13 mouse cellular contexts compared by ENCODE assay signal in the genomic region with DNA sequence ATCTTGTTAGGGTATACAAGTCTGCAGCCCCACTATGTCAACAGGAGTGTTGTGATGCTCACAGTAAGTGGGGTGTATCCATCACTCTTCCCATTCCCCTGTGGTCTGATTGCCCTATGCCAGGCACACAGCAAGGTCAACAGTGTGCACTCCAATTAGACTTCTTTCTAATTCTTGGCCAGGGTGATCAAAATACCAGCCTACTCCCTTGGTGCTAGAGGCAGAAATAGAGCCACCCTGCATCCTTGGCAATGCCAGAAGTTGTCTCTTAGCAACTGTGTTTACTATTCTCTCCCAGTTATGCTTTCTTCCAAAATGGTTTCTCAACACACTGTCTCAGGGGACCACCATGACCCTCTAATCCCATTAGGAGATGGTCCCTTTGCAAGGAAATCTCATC.
"Had no signal": no experiment of that assay in that cellular context is flagged by ENCODE, and none has a peak within 500 bp of the region (broad histone marks: within the 10 kb centered on the region; RNA-seq: fewer than 3 reads in every experiment).

No protein-coding gene starts in this region.

- ATAC-seq: midbrain, embryonic 15.5 days had no signal

- H3K27ac ChIP-seq: kidney, embryonic 15.5 days; limb, embryonic 13.5 days; liver, embryonic 14.5 days; midbrain, embryonic 15.5 days; neural tube, embryonic 13.5 days had no signal

- H3K4me2 ChIP-seq: kidney, embryonic 15.5 days; limb, embryonic 13.5 days; midbrain, embryonic 15.5 days; neural tube, embryonic 13.5 days had no signal

- H3K9me3 ChIP-seq: kidney, embryonic 15.5 days; limb, embryonic 13.5 days; midbrain, embryonic 15.5 days; neural tube, embryonic 13.5 days had no signal

- H3K4me3 ChIP-seq: kidney, embryonic 15.5 days; limb, embryonic 13.5 days; midbrain, embryonic 15.5 days; neural tube, embryonic 13.5 days had no signal

- H3K9ac ChIP-seq: kidney, embryonic 15.5 days; limb, embryonic 13.5 days; liver, embryonic 14.5 days; midbrain, embryonic 15.5 days; neural tube, embryonic 13.5 days had no signal

- H3K27me3 ChIP-seq: kidney, embryonic 15.5 days; midbrain, embryonic 15.5 days; neural tube, embryonic 13.5 days had no signal

- H3K4me1 ChIP-seq: kidney, embryonic 15.5 days; midbrain, embryonic 15.5 days had no signal

- H3K36me3 ChIP-seq: kidney, embryonic 15.5 days; limb, embryonic 13.5 days; midbrain, embryonic 15.5 days; neural tube, embryonic 13.5 days had no signal

- DNase-seq: kidney, adult 2 months; kidney, postnatal 14 days; lung, adult 18-20 months; retina, postnatal 1 day; right cerebral cortex, postnatal 4 days; spleen, adult 18-20 months; thymus, adult 2 months; thymus, postnatal 25 days had no signal
